Mouse (Mus musculus) ovary, adult 10 weeks (tissue): Measurements from ENCODE around the gene Exoc3l. TPM values are rescaled to one million over a fixed set of nuclear protein-coding genes. Genes with fewer than 3 reads are reported as not detected.

ENCODE experiments used
- polyA plus RNA-seq: library from polyadenylated mRNA; stranded (reverse); fragments of 350-450 nt; fragmentation: Illumina TruSeq; extraction: RNeasy Lipid Tissue Mini Kit (QIAGEN cat#74804); gene quantifications from one replicate; pipeline ENCODE4 v1.2.3, GENCODE M21; 2014

Gene Exoc3l
- polyA plus RNA-seq = 0.40 TPM

DNA sequence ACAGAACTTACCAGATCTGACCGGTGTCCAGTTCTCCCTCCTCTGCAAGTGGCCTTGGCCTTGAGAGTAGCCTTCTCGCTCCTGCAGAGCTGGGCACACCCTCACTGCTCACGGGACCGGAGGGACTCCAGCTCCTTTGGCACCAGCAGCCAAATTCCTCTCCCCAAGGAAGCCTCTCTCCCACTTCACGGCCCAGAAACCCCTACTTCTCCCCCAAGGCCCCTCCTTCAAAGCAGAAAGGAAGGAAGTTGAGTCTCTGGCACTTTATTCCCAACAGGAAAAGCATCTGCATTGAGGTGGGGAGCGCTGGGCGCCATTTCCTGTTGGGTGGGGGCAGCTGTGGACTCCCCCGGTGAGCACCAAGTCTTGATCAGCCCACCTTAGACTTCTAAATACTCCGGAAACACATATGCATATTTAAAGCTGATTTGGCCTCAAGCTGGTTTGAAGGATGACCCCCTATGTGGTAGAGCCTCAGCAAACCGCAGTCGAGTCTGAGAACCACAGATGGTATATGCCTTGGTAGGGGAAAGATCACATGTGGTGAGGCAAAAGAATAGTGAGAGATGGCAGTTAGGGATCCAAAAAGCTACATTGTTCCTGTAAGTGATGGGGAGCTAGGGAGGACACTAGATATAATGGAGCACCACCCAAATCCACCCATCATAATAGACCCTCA lies at the start of gene Exoc3l:
Gene Exoc3l, minus strand, starts transcription at position 207 of the 679 bp plus-strand sequence.

GRCm38 (mm10) chr8:105326141-105326672 lies 30.3 kb upstream of the Exoc3l start, which contains the start of the genes Lrrc29 and Tmem208:
TSS of gene Lrrc29 (minus strand) at chr8:105326278.
TSS of gene Tmem208 (plus strand) at chr8:105326354.

GRCm38 (mm10) chr8:105305211-105306145 lies 9.6 kb upstream of the Exoc3l start, which contains the start of gene Elmo3:
TSS of gene Elmo3 (plus strand) at chr8:105305601.

DNA sequence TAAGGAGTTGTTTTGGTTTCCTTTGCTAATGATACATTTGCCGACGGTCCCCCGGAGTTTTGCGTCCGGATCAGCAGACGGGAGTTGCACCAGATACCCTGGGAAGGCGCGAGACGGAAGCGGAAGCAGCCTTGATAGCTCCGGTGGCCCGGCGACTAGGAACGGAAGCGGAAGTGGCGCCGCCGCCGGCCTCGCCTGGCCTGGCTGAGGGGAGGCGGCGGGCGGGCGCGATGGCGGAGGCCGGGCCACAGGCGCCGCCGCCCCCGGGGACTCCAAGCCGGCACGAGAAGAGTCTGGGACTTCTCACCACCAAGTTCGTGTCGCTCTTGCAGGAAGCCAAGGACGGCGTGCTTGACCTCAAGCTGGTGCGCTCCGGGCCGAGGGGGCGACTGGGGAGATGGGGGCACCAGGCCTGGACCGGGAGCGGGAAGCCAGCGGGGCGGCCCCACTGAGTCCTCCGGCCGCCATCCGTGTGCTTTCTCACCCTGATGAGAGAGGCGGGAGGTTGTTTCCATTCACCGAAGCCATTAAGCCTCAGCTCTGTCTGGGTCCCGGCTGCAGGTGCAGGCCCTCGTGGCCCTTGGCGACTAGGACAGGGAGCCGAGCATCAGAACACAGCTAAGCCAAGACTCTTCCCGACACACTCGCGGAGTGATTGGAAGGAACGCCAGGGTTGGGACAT lies 1.8 kb upstream of the Exoc3l start, which contains the start of gene E2f4:
Gene E2f4, plus strand, starts transcription at position 153 of the 682 bp plus-strand sequence.

GRCm38 (mm10) chr8:105289805-105290460 lies 6.0 kb downstream of the Exoc3l start, which contains the start of gene 4931428F04Rik:
TSS of gene 4931428F04Rik (minus strand) at chr8:105289864.

DNA sequence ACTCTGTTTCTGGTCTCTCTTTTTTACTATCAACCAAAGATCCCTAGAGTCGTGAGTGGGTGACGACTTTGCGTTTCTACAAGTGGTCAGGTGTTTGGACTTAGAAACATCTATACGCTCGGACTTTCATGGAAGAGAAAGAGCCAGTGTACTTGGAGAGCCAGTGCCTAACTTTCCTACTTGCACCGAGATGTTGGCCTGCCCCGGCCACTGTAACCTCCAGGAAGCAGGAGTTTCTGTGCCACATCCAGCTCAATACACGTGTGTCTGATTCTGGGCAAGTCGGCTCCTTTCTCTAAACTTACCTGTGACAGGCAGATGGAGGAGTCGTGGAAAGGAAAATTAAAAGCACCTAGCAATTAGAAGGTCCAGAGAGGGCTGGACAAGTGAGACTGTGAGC lies 20.1 kb downstream of the Exoc3l start, which contains the start of gene Nol3:
Gene Nol3, plus strand, starts transcription at position 301 of the 400 bp plus-strand sequence.

GRCm38 (mm10) chr8:105269461-105269947 lies 26.4 kb downstream of the Exoc3l start, which contains the start of gene Hsf4:
TSS of gene Hsf4 (plus strand) at chr8:105269801.

DNA sequence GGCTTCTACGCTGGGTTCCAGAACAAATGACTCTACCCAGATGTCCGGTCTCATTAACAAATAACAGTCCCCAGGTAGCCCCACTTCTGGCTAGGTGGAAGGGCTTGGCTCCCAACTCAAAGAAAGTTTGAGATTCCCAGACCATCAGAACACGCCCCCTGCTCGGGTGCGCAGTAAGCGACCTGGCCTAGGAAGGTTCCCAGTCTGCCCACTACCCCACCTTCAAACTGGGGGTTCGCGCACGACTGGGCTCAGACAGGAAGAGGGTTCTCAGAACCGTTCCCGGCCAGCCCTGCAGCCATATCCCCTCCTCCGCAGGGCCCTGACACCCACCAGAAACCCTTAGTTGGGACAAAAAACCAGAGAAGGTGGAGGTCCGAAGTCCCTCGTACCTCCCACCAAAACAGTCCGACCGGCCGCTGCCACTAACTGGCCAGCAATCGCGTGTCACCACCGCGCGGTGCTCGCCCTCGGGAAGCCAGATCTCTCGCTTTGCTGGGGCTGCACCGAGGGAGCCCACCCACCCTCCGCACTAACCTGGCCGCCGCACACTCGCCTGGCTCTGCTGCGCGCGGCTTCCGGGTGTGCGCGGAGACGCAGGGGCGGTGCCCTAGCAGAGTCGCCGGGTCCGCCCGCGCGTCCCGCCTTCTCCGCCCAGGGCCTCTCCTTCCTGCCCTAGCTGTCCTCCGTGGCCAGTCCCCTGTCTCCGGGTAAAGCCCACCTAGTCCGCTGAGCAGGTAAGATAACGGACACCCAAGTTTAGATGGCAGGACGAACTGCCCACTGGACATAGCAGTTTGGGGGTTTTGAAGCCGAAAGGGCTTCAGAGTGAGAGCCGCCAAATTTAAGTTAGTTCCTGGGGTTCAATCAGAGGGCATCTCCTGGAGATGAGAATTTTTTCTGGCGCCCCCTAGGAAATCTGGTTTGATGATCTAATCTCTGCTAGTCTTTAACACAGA lies 31.6 kb downstream of the Exoc3l start, which contains the start of the genes Tradd and Fbxl8:
Gene Tradd, minus strand, starts transcription at position 586 of the 959 bp plus-strand sequence.
Gene Fbxl8, plus strand, starts transcription at position 625 of the 959 bp plus-strand sequence.

DNA sequence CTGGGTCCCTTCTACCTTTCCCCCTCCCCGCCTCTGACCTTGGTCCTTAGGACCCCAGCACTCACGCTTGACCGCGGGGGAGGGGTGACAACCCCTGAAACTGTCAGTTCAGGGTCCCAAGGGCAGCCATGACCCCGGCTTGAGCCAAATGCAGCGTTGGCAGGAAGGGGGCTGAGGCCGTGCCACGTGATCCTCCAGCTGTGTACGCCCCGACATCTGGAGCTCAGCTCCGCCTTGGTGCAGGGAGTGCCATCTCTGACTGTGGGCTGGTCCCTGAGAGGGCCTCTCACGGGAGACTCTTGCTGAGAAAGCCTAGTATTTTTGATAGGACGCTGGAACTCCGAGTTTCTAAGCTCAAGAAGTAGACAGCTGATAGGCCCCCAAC lies 40.9 kb downstream of the Exoc3l start, which contains the start of gene B3gnt9:
Gene B3gnt9, minus strand, starts transcription at position 188 of the 385 bp plus-strand sequence.

Other genes starting within 250 kb of the Exoc3l start
- not detected for gene Ces3a, start 247.5 kb downstream of the Exoc3l start, polyA plus RNA-seq
- gene Ces3b, start 212.3 kb downstream of the Exoc3l start, polyA plus RNA-seq = not detected
- gene Ces4a, start 164.3 kb downstream of the Exoc3l start, polyA plus RNA-seq = not detected
- gene Cbfb, start 125.4 kb downstream of the Exoc3l start, polyA plus RNA-seq = 456 TPM
- 67.4 TPM for gene D230025D16Rik, start 71.0 kb downstream of the Exoc3l start, polyA plus RNA-seq
- 5.4 TPM for gene B3gnt9, start 40.9 kb downstream of the Exoc3l start, polyA plus RNA-seq
- gene Tradd, start 31.5 kb downstream of the Exoc3l start, polyA plus RNA-seq = 0.60 TPM
- gene Fbxl8, start 31.5 kb downstream of the Exoc3l start, polyA plus RNA-seq = not detected
- gene Hsf4, start 26.3 kb downstream of the Exoc3l start, polyA plus RNA-seq = not detected
- not detected for gene Nol3, start 20.0 kb downstream of the Exoc3l start, polyA plus RNA-seq
- gene 4931428F04Rik, start 6.2 kb downstream of the Exoc3l start, polyA plus RNA-seq = 1.3 TPM
- 3.7 TPM for gene E2f4, start 1.6 kb upstream of the Exoc3l start, polyA plus RNA-seq
- gene Elmo3, start 9.5 kb upstream of the Exoc3l start, polyA plus RNA-seq = 0.63 TPM
- not detected for gene Lrrc29, start 30.2 kb upstream of the Exoc3l start, polyA plus RNA-seq
- 3.2 TPM for gene Tmem208, start 30.3 kb upstream of the Exoc3l start, polyA plus RNA-seq
- 0.26 TPM for gene Fhod1, start 51.9 kb upstream of the Exoc3l start, polyA plus RNA-seq
- gene Slc9a5, start 52.7 kb upstream of the Exoc3l start, polyA plus RNA-seq = not detected
- 0.37 TPM for gene Plekhg4, start 77.2 kb upstream of the Exoc3l start, polyA plus RNA-seq
- not detected for gene Kctd19, start 117.4 kb upstream of the Exoc3l start, polyA plus RNA-seq
- gene Lrrc36, start 117.5 kb upstream of the Exoc3l start, polyA plus RNA-seq = 0.46 TPM
- gene Tppp3, start 175.4 kb upstream of the Exoc3l start, polyA plus RNA-seq = not detected
- 2.0 TPM for gene Zdhhc1, start 200.8 kb upstream of the Exoc3l start, polyA plus RNA-seq
- 7.0 TPM for gene Hsd11b2, start 222.7 kb upstream of the Exoc3l start, polyA plus RNA-seq